In the genomic region with DNA sequence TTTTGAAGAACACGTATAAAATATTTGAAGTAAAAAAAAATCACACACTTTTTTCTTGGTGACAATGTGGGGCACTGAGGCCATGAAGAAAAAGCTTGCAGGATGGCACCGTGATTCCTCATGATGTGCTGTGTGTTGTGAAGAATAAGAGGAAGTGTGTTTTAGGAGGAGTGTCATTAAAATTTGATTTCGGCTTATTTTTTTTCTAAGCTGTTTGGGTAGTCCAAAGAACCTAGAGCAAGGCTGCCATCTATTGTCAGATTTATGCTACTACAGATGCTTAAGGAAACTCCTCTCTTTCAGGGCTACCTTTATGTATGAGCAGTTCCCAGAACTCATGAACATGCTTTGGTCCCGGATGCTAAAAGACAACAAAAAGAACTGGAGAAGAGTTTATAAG, we compare ENCODE assay signal across 9 mouse cellular contexts. TPM values are rescaled to one million over a fixed set of nuclear protein-coding genes. Genes with fewer than 3 reads are reported as not detected.
DNase-seq lines count a peak whose midpoint lies in the region; ATAC-seq lines count a peak whose summit lies in the region.
"Had no signal": no experiment of that assay in that cellular context is flagged by ENCODE, and none has a peak within 500 bp of the region (broad histone marks: within the 10 kb centered on the region; RNA-seq: fewer than 3 reads in every experiment).

No protein-coding gene starts in this region.

- H3K4me3 ChIP-seq in hindbrain, embryonic 14.5 days (replicated peaks; ENCODE audit: low read length): no peak overlapping the region
- no peak overlapping the region for H3K4me3 ChIP-seq in hindbrain, embryonic 10.5 days
- H3K4me3 ChIP-seq in heart, embryonic 16.5 days (ENCODE audit: low read length): no peak overlapping the region
- H3K4me3 ChIP-seq: midbrain, embryonic 12.5 days had no signal

- H3K36me3 ChIP-seq in hindbrain, embryonic 14.5 days (replicated peaks; ENCODE audit: control insufficient read depth, insufficient read depth): peaks cover 25% of the 10 kb centered on the region; the same call in 1 of the 2 replicates
- peaks cover 42% of the 10 kb centered on the region for H3K36me3 ChIP-seq in hindbrain, embryonic 10.5 days
- H3K36me3 ChIP-seq in heart, embryonic 16.5 days (ENCODE audit: control insufficient read depth, insufficient read depth): peaks cover 22% of the 10 kb centered on the region

- ATAC-seq in hindbrain, embryonic 14.5 days (ENCODE audit: low FRiP score): no peak
- no peak for ATAC-seq in heart, embryonic 16.5 days (replicated peaks; ENCODE audit: extremely low read depth, insufficient read depth, low FRiP score)

- H3K9ac ChIP-seq in hindbrain, embryonic 14.5 days: no peak overlapping the region
- no peak overlapping the region for H3K9ac ChIP-seq in heart, embryonic 16.5 days (ENCODE audit: low read length)
- H3K9ac ChIP-seq: midbrain, embryonic 12.5 days had no signal

- H3K4me1 ChIP-seq in hindbrain, embryonic 14.5 days (replicated peaks; ENCODE audit: control insufficient read depth, insufficient read depth, low read length): peaks cover 16% of the 10 kb centered on the region; the same call in 1 of the 2 replicates
- peaks cover 16% of the 10 kb centered on the region; the same call in 1 of the 2 replicates for H3K4me1 ChIP-seq in hindbrain, embryonic 10.5 days (replicated peaks)
- H3K4me1 ChIP-seq in heart, embryonic 16.5 days (ENCODE audit: control insufficient read depth, insufficient read depth, low read length): peaks cover 32% of the 10 kb centered on the region

- no peak overlapping the region for H3K4me2 ChIP-seq in hindbrain, embryonic 14.5 days (replicated peaks)
- peak overlapping the region; percentile 44; the same call in 1 of the 2 replicates for H3K4me2 ChIP-seq in heart, embryonic 16.5 days (ENCODE audit: low read depth, low read length)
- H3K4me2 ChIP-seq: midbrain, embryonic 12.5 days had no signal

- no peaks in the 10 kb centered on the region for H3K27me3 ChIP-seq in hindbrain, embryonic 14.5 days (ENCODE audit: control insufficient read depth, insufficient read depth, low read length)
- no peaks in the 10 kb centered on the region for H3K27me3 ChIP-seq in hindbrain, embryonic 10.5 days (ENCODE audit: insufficient read depth, poor library complexity, severe bottlenecking)
- H3K27me3 ChIP-seq in heart, embryonic 16.5 days (ENCODE audit: control insufficient read depth, insufficient read depth, low read length): no peaks in the 10 kb centered on the region
- H3K27me3 ChIP-seq: midbrain, embryonic 12.5 days had no signal

- H3K27ac ChIP-seq in hindbrain, embryonic 14.5 days: no peak overlapping the region
- H3K27ac ChIP-seq in hindbrain, embryonic 10.5 days: no peak overlapping the region
- H3K27ac ChIP-seq in heart, embryonic 16.5 days (ENCODE audit: low read length): no peak overlapping the region
- H3K27ac ChIP-seq: midbrain, embryonic 12.5 days had no signal

- no peaks in the 10 kb centered on the region for H3K9me3 ChIP-seq in hindbrain, embryonic 14.5 days (ENCODE audit: control insufficient read depth, low read length)
- H3K9me3 ChIP-seq in hindbrain, embryonic 10.5 days: no peaks in the 10 kb centered on the region
- H3K9me3 ChIP-seq in heart, embryonic 16.5 days (replicated peaks; ENCODE audit: control insufficient read depth, low read length): no peaks in the 10 kb centered on the region
- H3K9me3 ChIP-seq: midbrain, embryonic 12.5 days had no signal

- 63% methylated on average over 4 of the region's 4 CpGs for WGBS in hindbrain, embryonic 14.5 days
- whole genome bisulfite sequencing in hindbrain, embryonic 10.5 days: 75% methylated on average over 4 of the region's 4 CpGs
- 41% methylated on average over 4 of the region's 4 CpGs for WGBS in heart, embryonic 16.5 days

- DNase-seq in hindbrain, embryonic 14.5 days (ENCODE audit: low spot score): peak; percentile 86
- DNase-seq in hindbrain, embryonic 10.5 days (ENCODE audit: low spot score): no peak
- DNase-seq in B cell, adult 2 months: peak; percentile 48 to 54
- DNase-seq in MN1 (ENCODE audit: low spot score): peak; percentile 72
- DNase-seq in right cerebral cortex, postnatal 36 days (ENCODE audit: low spot score in 2 of 2): no peak
- no peak for DNase-seq in gastrocnemius, postnatal 4 days (ENCODE audit: low spot score in 2 of 2)
- DNase-seq in spleen, adult 12 weeks (ENCODE audit: low spot score): no peak

RNA-seq across cellular contexts. Expression of gene Clint1, which starts 32.2 kb away (rescaled TPM):
- 39.0 and 45.4 TPM in 2 replicates for polyA plus RNA-seq in hindbrain, embryonic 14.5 days (2014; fragmentation: Nextera tagmentation; extraction: Ambion mirVana)
- polyA plus RNA-seq in hindbrain, embryonic 10.5 days (2016; fragmentation: Nextera tagmentation; extraction: Ambion mirVana): 59.1 and 62.2 TPM in 2 replicates
- 47.8 and 56.4 TPM in 2 replicates for polyA plus RNA-seq in heart, embryonic 16.5 days (2015; fragmentation: Nextera tagmentation; extraction: Ambion mirVana)
- 10 to 100 TPM; 64.9 to 69.6 TPM for total RNA-seq in gastrocnemius, postnatal 4 days (2021)

Comparison
In these comparisons a context has a peak if more than half of its experiments do, and no peak if none do; other contexts are left out.
1. DNase-seq: peak in hindbrain, embryonic 14.5 days (single experiment), B cell, adult 2 months (2 of 2) and MN1 (single experiment); none in hindbrain, embryonic 10.5 days (single experiment), right cerebral cortex, postnatal 36 days (0 of 2), gastrocnemius, postnatal 4 days (0 of 2) and spleen, adult 12 weeks (single experiment).